Mouse (Mus musculus): ENCODE results near the gene Wdr66. TPM values are rescaled to one million over a fixed set of nuclear protein-coding genes. Genes with fewer than 3 reads are reported as not detected.

Gene Wdr66
- 1.1 TPM for polyA plus RNA-seq (2017; shearing (Covaris generic))

DNA sequence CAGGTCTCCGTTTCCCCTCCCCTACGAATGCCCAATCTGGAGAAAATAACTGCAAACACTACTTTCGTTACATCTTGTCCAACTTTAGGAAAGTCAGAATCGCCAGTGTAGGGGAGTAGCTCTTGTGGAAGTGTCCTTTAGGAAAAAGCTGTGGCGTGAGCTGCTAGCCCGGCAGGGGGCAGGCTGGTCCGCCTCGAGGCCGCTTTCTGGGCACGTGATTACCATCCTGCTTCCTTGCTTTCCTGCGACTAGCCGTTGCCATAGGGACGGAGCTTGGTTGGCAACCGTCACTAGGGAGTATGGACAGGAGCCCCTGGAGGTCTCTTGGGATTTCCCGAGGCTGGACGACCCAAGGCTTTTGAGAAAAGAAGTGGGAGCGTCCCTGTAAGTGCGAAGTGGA is at the start of gene Wdr66:
Gene Wdr66 (plus strand): TSS at position 269 of the 400 bp plus-strand sequence.

GRCm38 (mm10) chr5:123343707-123344627 is 92.1 kb downstream of the Wdr66 start, which contains the start of gene Bcl7a:
Bcl7a (plus strand) TSS chr5:123343834.

Other genes with a start within 250 kb of the Wdr66 start
- 259 TPM for gene Orai1, start 237.0 kb upstream of the Wdr66 start, polyA plus RNA-seq (2017; shearing (Covaris generic))
- not detected for gene Morn3, start 205.1 kb upstream of the Wdr66 start, polyA plus RNA-seq (2017; shearing (Covaris generic))
- 13.2 TPM for gene Tmem120b, start 183.7 kb upstream of the Wdr66 start, polyA plus RNA-seq (2017; shearing (Covaris generic))
- gene Rhof, start 119.4 kb upstream of the Wdr66 start, polyA plus RNA-seq (2017; shearing (Covaris generic)), result 81.7 TPM
- 12.1 TPM for gene Setd1b, start 109.9 kb upstream of the Wdr66 start, polyA plus RNA-seq (2017; shearing (Covaris generic))
- 47.3 TPM for gene Psmd9, start 82.7 kb upstream of the Wdr66 start, polyA plus RNA-seq (2017; shearing (Covaris generic))
- gene Hpd, start 69.4 kb upstream of the Wdr66 start, polyA plus RNA-seq (2017; shearing (Covaris generic)), result not detected
- gene Bcl7a, start 91.7 kb downstream of the Wdr66 start, polyA plus RNA-seq (2017; shearing (Covaris generic)), result 5.7 TPM
- gene Mlxip, start 142.7 kb downstream of the Wdr66 start, polyA plus RNA-seq (2017; shearing (Covaris generic)), result 78.5 TPM
- gene Lrrc43, start 237.2 kb downstream of the Wdr66 start, polyA plus RNA-seq (2017; shearing (Covaris generic)), result not detected
- not detected for gene Il31, start 237.4 kb downstream of the Wdr66 start, polyA plus RNA-seq (2017; shearing (Covaris generic))

All from naive thymus-derived CD4-positive, alpha-beta T cell, adult 5 months (primary cell).